Mouse (Mus musculus) spleen, adult 2 months (tissue): ENCODE measurements around the gene Cntn4. TPM values are rescaled to one million over a fixed set of nuclear protein-coding genes. Genes with fewer than 3 reads are reported as not detected.

ENCODE experiments used
- DNase-seq, 2 experiments: peaks; one replicate each; pipeline versions ENCODE4 v3.0.0 to v3.0.0-alpha.2; 2012 to 2021; ENCODE audit warnings: low spot score in 2 of 2, low read depth in 1 of 2
- H3K27ac ChIP-seq: fragments of 200-500 bp; 2 replicates; pipeline ENCODE4 v1.5.1; 2012; ENCODE audit warnings: low read length, inconsistent platforms; ENCODE audit not compliant: insufficient read depth
- H3K27me3 ChIP-seq: fragments of 200-500 bp; 2 replicates; pipeline ENCODE4 v1.6.1; 2012; ENCODE audit warnings: mild to moderate bottlenecking, moderate library complexity, low read length, inconsistent platforms; ENCODE audit not compliant: control insufficient read depth, insufficient read depth
- H3K36me3 ChIP-seq: fragments of 200-500 bp; 2 replicates; pipeline ENCODE4 v1.6.1; 2012; ENCODE audit warnings: mild to moderate bottlenecking, low read length, inconsistent platforms; ENCODE audit not compliant: control insufficient read depth, insufficient read depth
- H3K4me1 ChIP-seq: fragments of 200-500 bp; 2 replicates; pipeline ENCODE4 v1.6.1; 2011; ENCODE audit warnings: inconsistent platforms; ENCODE audit not compliant: control insufficient read depth, insufficient read depth, insufficient read length
- H3K4me3 ChIP-seq: fragments of 200-500 bp; 2 replicates; pipeline ENCODE4 v1.5.1; 2011; ENCODE audit warnings: mild to moderate bottlenecking, inconsistent platforms; ENCODE audit not compliant: insufficient read depth, insufficient read length; ENCODE audit errors: extremely low read depth
- CTCF ChIP-seq: fragments of 200-500 bp; IDR thresholded peaks from 2 replicates; pipeline ENCODE4 v1.5.1; 2011; ENCODE audit warnings: mild to moderate bottlenecking, inconsistent platforms; ENCODE audit not compliant: insufficient read depth, insufficient read length, insufficient replicate concordance; ENCODE audit errors: extremely low read depth
- POLR2A ChIP-seq: fragments of 200-500 bp; IDR thresholded peaks from 2 replicates; pipeline ENCODE4 v1.6.1; 2011; ENCODE audit warnings: low read depth, low read length, inconsistent platforms
- WGBS: fragments of 180-500 bp; shearing (Covaris S2); methylation state at CpG from one replicate; pipeline ENCODE4 v1.1.7; 2018; 5-methylcytosine and 5-hydroxymethylcytosine counted together
- polyA plus RNA-seq: library from polyadenylated mRNA; depleted of rRNA; stranded (reverse); fragments of >200 nt; gene quantifications from 2 replicates; pipeline ENCODE4 v1.2.3, GENCODE M21; 2012

Cntn4 gene
- polyA plus RNA-seq, 1 experiment: not detected

GRCm38 (mm10) chr6:106743556-106744233 lies 1066.2 kb downstream of the Cntn4 start:
- WGBS: 46% methylated on average over 7 of the region's 7 CpGs
- Histone ChIP-seq H3K27ac (0 out of 2 replicates have a peak overlapping the region, but pooled peaks have one; percentile 22), H3K27me3 (no peaks in the 10 kb centered on the region), H3K4me1 (peaks cover 8% of the 10 kb centered on the region), H3K36me3 (no peaks in the 10 kb centered on the region), H3K4me3 (no peak overlapping the region)
- DNase-seq: no peak
- no peak for TF ChIP-seq CTCF
- no peak for TF ChIP-seq POLR2A

GRCm38 (mm10) chr6:106745673-106746394 lies 1068.4 kb downstream of the Cntn4 start:
- TF ChIP-seq POLR2A (no peak), CTCF (no peak)
- Histone ChIP-seq H3K4me1 (peaks cover 12% of the 10 kb centered on the region), H3K27ac (no peak overlapping the region), H3K36me3 (no peaks in the 10 kb centered on the region), H3K27me3 (no peaks in the 10 kb centered on the region), H3K4me3 (no peak overlapping the region)
- 72% methylated on average over 7 of the region's 7 CpGs for WGBS
- DNase-seq: no peak

DNA sequence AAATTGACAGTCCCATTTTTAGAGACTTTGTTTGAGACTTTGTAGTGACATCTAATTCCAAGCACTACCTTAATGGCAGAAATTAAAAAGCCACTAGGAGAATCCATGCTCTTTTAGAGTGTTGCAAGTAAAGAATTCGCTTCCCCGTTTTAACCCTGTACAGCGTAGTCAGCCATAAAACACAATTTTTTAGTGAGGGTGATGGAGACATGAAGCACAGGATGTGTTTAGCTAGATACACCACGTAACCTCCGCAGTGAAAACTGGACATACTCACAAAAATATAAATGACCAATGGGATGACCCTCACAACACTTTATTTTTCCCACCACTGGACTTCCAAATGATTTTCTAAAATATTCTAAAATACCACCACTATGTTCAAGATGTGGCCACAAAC lies 1069.8 kb downstream of the Cntn4 start:
- Histone ChIP-seq H3K4me3 (no peak overlapping the region), H3K27ac (no peak overlapping the region), H3K36me3 (no peaks in the 10 kb centered on the region), H3K4me1 (peaks cover 12% of the 10 kb centered on the region), H3K27me3 (no peaks in the 10 kb centered on the region)
- TF ChIP-seq CTCF (no peak), POLR2A (no peak)
- WGBS: 93% methylated on average over 5 of the region's 5 CpGs
- no peak for DNase-seq

GRCm38 (mm10) chr6:106747804-106748203 lies 1070.3 kb downstream of the Cntn4 start:
- WGBS: 79% methylated on average over 3 of the region's 3 CpGs

More at GRCm38 (mm10) chr6:106747804-106748203, 1070.3 kb downstream of the Cntn4 start:
- TF ChIP-seq POLR2A: no peak
- no peak for TF ChIP-seq CTCF
- H3K4me3 ChIP-seq: peak overlapping the region; percentile 22
- H3K36me3 ChIP-seq: no peaks in the 10 kb centered on the region
- H3K27ac ChIP-seq: peak overlapping the region; percentile 38; the same call in 1 of the 2 replicates
- no peaks in the 10 kb centered on the region for H3K27me3 ChIP-seq
- peaks cover 12% of the 10 kb centered on the region for H3K4me1 ChIP-seq
- no peak for DNase-seq
